Mouse (Mus musculus) brain, adult 2 months (tissue): ENCODE results near the gene Hnrnpa2b1.

Source experiments
- DNase-seq: peaks from one replicate; pipeline ENCODE4 v3.0.0; 2011; ENCODE audit warnings: low read depth, low spot score

Hnrnpa2b1 gene

GRCm38 (mm10) chr6:51470311-51471178 lies 851 bp upstream of the Hnrnpa2b1 start, which contains the start of gene Cbx3:
Gene Cbx3, plus strand, starts transcription at chr6:51470360.
- DNase-seq: peak; percentile 94

- peak; percentile 92 for DNase-seq
Measured at GRCm38 (mm10) chr6:51468891-51469561, 668 bp downstream of the Hnrnpa2b1 start.

- DNase-seq: no peak
Measured at GRCm38 (mm10) chr6:51467649-51468048, 2.0 kb downstream of the Hnrnpa2b1 start.

GRCm38 (mm10) chr6:51460363-51460762 lies 9.3 kb downstream of the Hnrnpa2b1 start:
- no peak for DNase-seq

- no peak for DNase-seq
Measured at GRCm38 (mm10) chr6:51460021-51460360, 9.7 kb downstream of the Hnrnpa2b1 start.

- no peak for DNase-seq
Measured at GRCm38 (mm10) chr6:51459313-51460020, 10.2 kb downstream of the Hnrnpa2b1 start.

GRCm38 (mm10) chr6:51458925-51459312 lies 10.8 kb downstream of the Hnrnpa2b1 start:
- no peak for DNase-seq

GRCm38 (mm10) chr6:51457770-51458387 lies 11.8 kb downstream of the Hnrnpa2b1 start:
- DNase-seq: no peak

GRCm38 (mm10) chr6:51457283-51457682 lies 12.4 kb downstream of the Hnrnpa2b1 start:
- DNase-seq: no peak

GRCm38 (mm10) chr6:51456198-51456597 lies 13.5 kb downstream of the Hnrnpa2b1 start:
- DNase-seq: no peak

GRCm38 (mm10) chr6:51454949-51455348 lies 14.7 kb downstream of the Hnrnpa2b1 start:
- DNase-seq: no peak

- no peak for DNase-seq
Measured at GRCm38 (mm10) chr6:51452927-51453503, 16.7 kb downstream of the Hnrnpa2b1 start.

- no peak for DNase-seq
Measured at GRCm38 (mm10) chr6:51442191-51442835, 27.4 kb downstream of the Hnrnpa2b1 start.

- DNase-seq: peak; percentile 37
Measured at GRCm38 (mm10) chr6:51438826-51439330, 30.8 kb downstream of the Hnrnpa2b1 start.

GRCm38 (mm10) chr6:51437665-51438064 lies 32.0 kb downstream of the Hnrnpa2b1 start:
- no peak for DNase-seq

GRCm38 (mm10) chr6:51434270-51434669 lies 35.4 kb downstream of the Hnrnpa2b1 start:
- DNase-seq: no peak

GRCm38 (mm10) chr6:51432535-51433397 lies 36.9 kb downstream of the Hnrnpa2b1 start, which contains the start of gene Nfe2l3:
Gene Nfe2l3, plus strand, starts transcription at chr6:51432670.
- peak; percentile 83 for DNase-seq

GRCm38 (mm10) chr6:51424537-51424936 lies 45.2 kb downstream of the Hnrnpa2b1 start:
- no peak for DNase-seq

- no peak for DNase-seq
Measured at GRCm38 (mm10) chr6:51423466-51424122, 46.1 kb downstream of the Hnrnpa2b1 start.
